Mouse (Mus musculus) kidney, postnatal 0 days (tissue): ENCODE results near the gene Micu1. TPM values are rescaled to one million over a fixed set of nuclear protein-coding genes. Genes with fewer than 3 reads are reported as not detected.

Experiments
- ATAC-seq: fragments of 200-750 bp; cut with Nextera tagmentation; replicated peaks from 2 replicates; pipeline ENCODE4 v1.8.0; 2017; ENCODE audit warnings: low read depth, moderate number of reproducible peaks, moderate TSS enrichment, moderate library complexity; ENCODE audit not compliant: low FRiP score
- DNase-seq: peaks from one replicate; pipeline ENCODE4 v3.0.0-alpha.2; 2016; ENCODE audit warnings: low spot score
- H3K27ac ChIP-seq: fragments of 300-500 bp; sonication (generic); 2 replicates; pipeline ENCODE4 v1.5.1; 2014; ENCODE audit warnings: mild to moderate bottlenecking
- H3K27me3 ChIP-seq: fragments of 300-500 bp; sonication (generic); 2 replicates; pipeline ENCODE4 v1.6.1; 2014; ENCODE audit warnings: low read length, mixed read lengths; ENCODE audit not compliant: insufficient read depth
- H3K36me3 ChIP-seq: fragments of 300-500 bp; sonication (generic); 2 replicates; pipeline ENCODE4 v1.6.1; 2014; ENCODE audit warnings: low read length, mixed read lengths; ENCODE audit not compliant: insufficient read depth
- H3K4me1 ChIP-seq: fragments of 300-500 bp; sonication (generic); replicated peaks from 2 replicates; pipeline ENCODE4 v1.6.1; 2014; ENCODE audit warnings: antibody characterized with exemption, low read length, mixed read lengths; ENCODE audit not compliant: insufficient read depth
- H3K4me2 ChIP-seq: fragments of 300-500 bp; sonication (generic); 2 replicates; pipeline ENCODE4 v1.6.1; 2014; ENCODE audit warnings: mild to moderate bottlenecking, low read length, moderate library complexity, mixed read lengths
- H3K4me3 ChIP-seq: fragments of 300-500 bp; sonication (generic); replicated peaks from 2 replicates; pipeline ENCODE4 v1.5.1; 2014; ENCODE audit warnings: low read depth, low read length
- H3K9ac ChIP-seq: fragments of 300-500 bp; sonication (generic); 2 replicates; pipeline ENCODE4 v1.6.1; 2014; ENCODE audit warnings: low read depth, low read length
- H3K9me3 ChIP-seq: fragments of 300-500 bp; sonication (generic); replicated peaks from 2 replicates; pipeline ENCODE4 v1.6.1; 2016; ENCODE audit warnings: low read length, inconsistent platforms, mixed read lengths
- CTCF ChIP-seq: IDR thresholded peaks from 2 replicates; pipeline ENCODE4 v1.5.1; 2016; ENCODE audit warnings: antibody characterized with exemption, low read depth, mild to moderate bottlenecking, moderate library complexity
- WGBS: fragments of 180-500 bp; shearing (Covaris S2); extraction: QIAGEN DNeasy Blood & Tissue Kit; methylation state at CpG from one replicate; pipeline ENCODE4 v1.1.7; 2014; 5-methylcytosine and 5-hydroxymethylcytosine counted together
- polyA plus RNA-seq: library from polyadenylated mRNA; unstranded; fragments of >200 nt; fragmentation: Nextera tagmentation; extraction: Ambion mirVana; gene quantifications from 2 replicates; pipeline ENCODE4 v1.2.1, GENCODE M21; 2015

Micu1 gene
- polyA plus RNA-seq, 1 experiment from 2014 or later = 60.9 TPM

GRCm38 (mm10) chr10:59729842-59730241 is 27.6 kb downstream of the Micu1 start:
- Histone ChIP-seq H3K27ac (no peak overlapping the region), H3K4me1 (no peaks in the 10 kb centered on the region), H3K36me3 (no peaks in the 10 kb centered on the region), H3K4me3 (no peak overlapping the region), H3K4me2 (no peak overlapping the region), H3K27me3 (no peaks in the 10 kb centered on the region), H3K9me3 (no peaks in the 10 kb centered on the region), H3K9ac (no peak overlapping the region)
- WGBS = 86% methylated on average over 4 of the region's 4 CpGs
- TF ChIP-seq CTCF = no peak
- ATAC-seq = no peak
- DNase-seq = no peak

GRCm38 (mm10) chr10:59736027-59736598 is 33.8 kb downstream of the Micu1 start:
- WGBS = 84% methylated on average over 11 of the region's 11 CpGs
- Histone ChIP-seq H3K36me3 (no peaks in the 10 kb centered on the region), H3K9ac (no peak overlapping the region), H3K4me3 (no peak overlapping the region), H3K4me2 (no peak overlapping the region), H3K27me3 (no peaks in the 10 kb centered on the region), H3K27ac (no peak overlapping the region), H3K9me3 (no peaks in the 10 kb centered on the region), H3K4me1 (no peaks in the 10 kb centered on the region)
- DNase-seq (no peak), ATAC-seq (no peak)
- TF ChIP-seq CTCF = no peak

GRCm38 (mm10) chr10:59741448-59741847 is 39.2 kb downstream of the Micu1 start:
- no peak for TF ChIP-seq CTCF
- no peak overlapping the region for H3K27ac ChIP-seq
- no peaks in the 10 kb centered on the region for H3K27me3 ChIP-seq
- H3K9me3 ChIP-seq = no peaks in the 10 kb centered on the region
- no peak overlapping the region for H3K4me3 ChIP-seq
- H3K9ac ChIP-seq = no peak overlapping the region
- ATAC-seq (no peak), DNase-seq (peak; percentile 69)
- H3K4me1 ChIP-seq = no peaks in the 10 kb centered on the region
- 24% methylated on average over 4 of the region's 4 CpGs for WGBS
- no peaks in the 10 kb centered on the region for H3K36me3 ChIP-seq
- no peak overlapping the region for H3K4me2 ChIP-seq

GRCm38 (mm10) chr10:59743397-59743796 is 41.1 kb downstream of the Micu1 start:
- H3K4me2 ChIP-seq = no peak overlapping the region
- 89% methylated on average over 12 of the region's 12 CpGs for WGBS

GRCm38 (mm10) chr10:59743969-59744368 is 41.7 kb downstream of the Micu1 start:
- TF ChIP-seq CTCF = no peak
- no peak for DNase-seq
- H3K9ac ChIP-seq = no peak overlapping the region
- no peak for ATAC-seq
- no peaks in the 10 kb centered on the region for H3K36me3 ChIP-seq
- WGBS = 85% methylated on average over 5 of the region's 5 CpGs
- no peaks in the 10 kb centered on the region for H3K4me1 ChIP-seq
- no peak overlapping the region for H3K27ac ChIP-seq
- no peaks in the 10 kb centered on the region for H3K27me3 ChIP-seq
- H3K9me3 ChIP-seq = no peaks in the 10 kb centered on the region
- no peak overlapping the region for H3K4me2 ChIP-seq
- H3K4me3 ChIP-seq = no peak overlapping the region

More at GRCm38 (mm10) chr10:59743397-59743796, 41.1 kb downstream of the Micu1 start:
- H3K9ac ChIP-seq = no peak overlapping the region
- no peak overlapping the region for H3K27ac ChIP-seq
- ATAC-seq = no peak
- no peaks in the 10 kb centered on the region for H3K36me3 ChIP-seq
- no peaks in the 10 kb centered on the region for H3K9me3 ChIP-seq
- no peaks in the 10 kb centered on the region for H3K4me1 ChIP-seq
- no peak overlapping the region for H3K4me3 ChIP-seq
- no peak for TF ChIP-seq CTCF
- DNase-seq = no peak
- H3K27me3 ChIP-seq = no peaks in the 10 kb centered on the region

GRCm38 (mm10) chr10:59747334-59747733 is 45.1 kb downstream of the Micu1 start:
- H3K4me1 ChIP-seq = no peaks in the 10 kb centered on the region
- 66% methylated on average over 7 of the region's 7 CpGs for WGBS
- 0 out of 2 replicates have a peak, but pooled peaks cover 7% of the 10 kb centered on the region for H3K36me3 ChIP-seq

More at GRCm38 (mm10) chr10:59747334-59747733, 45.1 kb downstream of the Micu1 start:
- DNase-seq (no peak), ATAC-seq (no peak)
- H3K4me3 ChIP-seq = no peak overlapping the region
- H3K9me3 ChIP-seq = no peaks in the 10 kb centered on the region
- TF ChIP-seq CTCF = no peak
- no peak overlapping the region for H3K9ac ChIP-seq
- no peaks in the 10 kb centered on the region for H3K27me3 ChIP-seq
- no peak overlapping the region for H3K4me2 ChIP-seq
- H3K27ac ChIP-seq = no peak overlapping the region
